Mouse (Mus musculus) ES-Bruce4 (cell line): ENCODE measurements around the gene Caap1. TPM values are rescaled to one million over a fixed set of nuclear protein-coding genes. Genes with fewer than 3 reads are reported as not detected.

Experiments used
- H3K27ac ChIP-seq: 2 replicates; pipeline ENCODE4 v1.5.1; 2012; ENCODE audit warnings: low read length, inconsistent platforms; ENCODE audit not compliant: insufficient read depth
- H3K27me3 ChIP-seq: 2 replicates; pipeline ENCODE4 v1.6.1; 2012; ENCODE audit warnings: mild to moderate bottlenecking, low read length, inconsistent platforms; ENCODE audit not compliant: control insufficient read depth, poor library complexity, insufficient read depth, severe bottlenecking
- H3K36me3 ChIP-seq: 2 replicates; pipeline ENCODE4 v1.6.1; 2012; ENCODE audit warnings: inconsistent platforms, mild to moderate bottlenecking, low read length, moderate library complexity; ENCODE audit not compliant: control insufficient read depth, poor library complexity, insufficient read depth, severe bottlenecking
- H3K4me1 ChIP-seq: one replicate; pipeline ENCODE4 v1.8.1; 2011; ENCODE audit warnings: low read length; ENCODE audit not compliant: control insufficient read depth, insufficient read depth
- H3K4me3 ChIP-seq: 2 replicates; pipeline ENCODE4 v1.5.1; 2011; ENCODE audit warnings: low read depth, mild to moderate bottlenecking, low read length
- H3K9ac ChIP-seq: 2 replicates; pipeline ENCODE4 v1.6.1; 2012; ENCODE audit warnings: low read depth, mild to moderate bottlenecking, inconsistent platforms; ENCODE audit not compliant: poor library complexity, severe bottlenecking
- H3K9me3 ChIP-seq: replicated peaks from 2 replicates; pipeline ENCODE4 v1.6.1; 2012; ENCODE audit warnings: mild to moderate bottlenecking, low read length, inconsistent platforms; ENCODE audit not compliant: control insufficient read depth, poor library complexity, insufficient read depth, severe bottlenecking
- CTCF ChIP-seq: IDR thresholded peaks from one replicate; pipeline ENCODE4 v1.8.1; 2011; ENCODE audit warnings: low read depth, low read length
- EP300 ChIP-seq: IDR thresholded peaks from 2 replicates; pipeline ENCODE4 v1.6.1; 2011; ENCODE audit warnings: low read depth, low read length; ENCODE audit not compliant: insufficient read depth
- POLR2A ChIP-seq: IDR thresholded peaks from one replicate; pipeline ENCODE4 v1.8.1; 2011; ENCODE audit warnings: low read length; ENCODE audit not compliant: insufficient read depth
- polyA plus RNA-seq: library from polyadenylated mRNA; stranded (reverse); fragments of >200 nt; gene quantifications from 2 replicates; pipeline ENCODE4 v1.2.4, GENCODE M21; 2011; ENCODE audit warnings: low read depth; ENCODE audit not compliant: missing spikeins, insufficient read depth, insufficient read length

Gene Caap1
- polyA plus RNA-seq, 1 experiment, result 28.8 TPM

DNA sequence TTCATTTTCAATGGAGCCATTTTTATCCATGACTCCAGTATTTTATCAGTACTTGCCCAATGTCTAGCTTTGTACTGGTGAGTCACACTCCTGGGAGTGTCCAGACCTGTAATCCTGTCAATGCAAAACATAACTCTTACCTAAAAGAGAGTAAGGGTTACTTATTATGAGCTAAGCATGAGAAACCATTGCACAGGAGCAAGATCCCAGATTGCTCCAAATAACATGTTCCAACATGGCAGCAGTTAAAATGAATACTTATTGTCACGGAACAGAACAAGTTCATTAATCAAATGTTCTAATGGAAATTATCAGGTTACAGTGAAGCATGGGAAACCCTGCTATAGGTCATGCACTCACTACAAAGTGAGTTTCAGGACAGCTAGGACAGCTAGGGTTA is 3.7 kb upstream of the Caap1 start:
- no peaks in the 10 kb centered on the region for H3K36me3 ChIP-seq
- no peak overlapping the region for H3K27ac ChIP-seq
- H3K4me1 ChIP-seq, result no peaks in the 10 kb centered on the region
- TF ChIP-seq EP300 (no peak), CTCF (no peak), POLR2A (no peak)
- no peaks in the 10 kb centered on the region for H3K27me3 ChIP-seq
- no peaks in the 10 kb centered on the region for H3K9me3 ChIP-seq
- no peak overlapping the region for H3K9ac ChIP-seq
- H3K4me3 ChIP-seq, result no peak overlapping the region

DNA sequence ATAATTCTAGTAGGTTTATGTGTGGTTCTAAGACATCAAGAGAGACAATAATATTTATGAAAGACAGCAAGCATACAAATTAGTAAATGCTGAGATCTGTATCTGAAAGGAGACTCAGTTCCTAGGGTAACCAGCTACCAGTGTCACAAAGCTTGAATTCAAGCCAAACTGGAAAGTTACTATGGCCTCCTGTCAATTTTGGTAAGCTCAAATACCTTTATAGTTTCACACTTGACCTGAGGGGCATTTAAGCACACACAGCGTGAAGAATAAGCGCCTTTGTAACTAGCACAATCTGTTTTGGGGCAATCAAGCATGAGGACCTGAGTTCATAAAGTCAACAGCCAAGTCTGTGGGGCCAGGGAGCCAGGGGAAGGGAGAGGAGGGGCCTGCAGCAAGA is 2.7 kb upstream of the Caap1 start:
- no peaks in the 10 kb centered on the region for H3K27me3 ChIP-seq
- no peaks in the 10 kb centered on the region for H3K36me3 ChIP-seq
- no peak overlapping the region for H3K4me3 ChIP-seq
- no peak overlapping the region for H3K9ac ChIP-seq
- TF ChIP-seq POLR2A, result no peak
- no peak for TF ChIP-seq EP300
- TF ChIP-seq CTCF, result no peak
- H3K4me1 ChIP-seq, result no peaks in the 10 kb centered on the region
- no peak overlapping the region for H3K27ac ChIP-seq
- H3K9me3 ChIP-seq, result no peaks in the 10 kb centered on the region

- Histone ChIP-seq H3K4me3 (peak overlapping the region; percentile 60), H3K27ac (no peak overlapping the region)
Observed at GRCm38 (mm10) chr4:94557145-94557544, 549 bp upstream of the Caap1 start.

GRCm38 (mm10) chr4:94554955-94555494 is 1.6 kb downstream of the Caap1 start:
- no peaks in the 10 kb centered on the region; the same call in 1 of the 2 replicates for H3K36me3 ChIP-seq
- no peaks in the 10 kb centered on the region for H3K4me1 ChIP-seq
- no peaks in the 10 kb centered on the region for H3K9me3 ChIP-seq
- H3K27ac ChIP-seq, result no peak overlapping the region
- no peak for TF ChIP-seq POLR2A
- no peak for TF ChIP-seq CTCF
- TF ChIP-seq EP300, result no peak
- no peak overlapping the region for H3K9ac ChIP-seq
- H3K27me3 ChIP-seq, result no peaks in the 10 kb centered on the region
- no peak overlapping the region for H3K4me3 ChIP-seq

More at GRCm38 (mm10) chr4:94557145-94557544, 549 bp upstream of the Caap1 start:
- peak overlapping the region; percentile 81 for H3K9ac ChIP-seq
- H3K9me3 ChIP-seq, result no peaks in the 10 kb centered on the region
- H3K27me3 ChIP-seq, result no peaks in the 10 kb centered on the region
- TF ChIP-seq POLR2A (no peak), EP300 (no peak), CTCF (no peak)
- H3K4me1 ChIP-seq, result no peaks in the 10 kb centered on the region
- H3K36me3 ChIP-seq, result no peaks in the 10 kb centered on the region

GRCm38 (mm10) chr4:94544321-94544720 is 12.3 kb downstream of the Caap1 start:
- Histone ChIP-seq H3K9me3 (no peaks in the 10 kb centered on the region), H3K36me3 (peaks cover 5% of the 10 kb centered on the region; the same call in 1 of the 2 replicates), H3K27me3 (no peaks in the 10 kb centered on the region), H3K4me3 (no peak overlapping the region), H3K27ac (no peak overlapping the region), H3K9ac (no peak overlapping the region), H3K4me1 (no peaks in the 10 kb centered on the region)
- TF ChIP-seq CTCF, result no peak
- TF ChIP-seq POLR2A, result no peak
- TF ChIP-seq EP300, result no peak

GRCm38 (mm10) chr4:94543041-94543440 is 13.6 kb downstream of the Caap1 start:
- no peaks in the 10 kb centered on the region for H3K4me1 ChIP-seq
- no peaks in the 10 kb centered on the region for H3K9me3 ChIP-seq
- H3K9ac ChIP-seq, result no peak overlapping the region
- no peaks in the 10 kb centered on the region for H3K27me3 ChIP-seq
- H3K4me3 ChIP-seq, result no peak overlapping the region
- no peak overlapping the region for H3K27ac ChIP-seq
- peaks cover 5% of the 10 kb centered on the region; the same call in 1 of the 2 replicates for H3K36me3 ChIP-seq
- TF ChIP-seq EP300, result no peak
- TF ChIP-seq POLR2A, result no peak
- TF ChIP-seq CTCF, result no peak
